ENCODE assay signal across 24 mouse cellular contexts in genomic region chr5:139216121-139216520, GRCm38 (mm10). TPM values are rescaled to one million over a fixed set of nuclear protein-coding genes. Genes with fewer than 3 reads are reported as not detected.
DNase-seq lines count a peak whose midpoint lies in the region; ATAC-seq and TF ChIP-seq lines count a peak whose summit lies in the region.
"Had no signal": no experiment of that assay in that cellular context is flagged by ENCODE, and none has a peak within 500 bp of the region (broad histone marks: within the 10 kb centered on the region; RNA-seq: fewer than 3 reads in every experiment).

No protein-coding gene starts in this region.

- H3K36me3 ChIP-seq in C2C12 (ENCODE audit: control insufficient read depth, insufficient read depth) = peaks cover 30% of the 10 kb centered on the region

- H3ac ChIP-seq in C2C12 (ENCODE audit: control insufficient read depth, insufficient read length, low read depth) = no peak overlapping the region

- H3K4me3 ChIP-seq in left cerebral cortex, adult 2 months = no peak overlapping the region
- no peak overlapping the region for H3K4me3 ChIP-seq in C2C12 (ENCODE audit: insufficient read depth, poor library complexity, severe bottlenecking)
- H3K4me3 ChIP-seq: embryonic facial prominence, embryonic 13.5 days; heart, adult 2 months; heart, embryonic 10.5 days; heart, embryonic 13.5 days had no signal

- H3K79me2 ChIP-seq in C2C12 (ENCODE audit: control insufficient read depth, insufficient read depth) = peaks cover 62% of the 10 kb centered on the region

- 0 out of 2 replicates have a peak, but pooled peaks have one; percentile 48 for ATAC-seq in erythroblast, adult 5-6 weeks (replicated peaks; ENCODE audit: low FRiP score, poor library complexity, severe bottlenecking)
- ATAC-seq: activated CD4-positive, CD25-positive, alpha-beta regulatory T cell, adult 4 months; forebrain, embryonic 14.5 days; forebrain, postnatal 0 days; hindbrain, postnatal 0 days; inflammation-experienced regulatory T-cells, adult 6 months had no signal

- no peak for DNase-seq in left cerebral cortex, adult 2 months (ENCODE audit: extremely low spot score in 1 of 2, low spot score in 2 of 2)
- DNase-seq in left cerebral cortex, adult 8-10 months (ENCODE audit: low spot score in 2 of 2) = no peak
- no peak for DNase-seq in embryo, embryonic 9.5 days (ENCODE audit: extremely low spot score)
- no peak for DNase-seq in layer of hippocampus, postnatal 36 days
- DNase-seq: adrenal gland, adult 8-10 months; adrenal gland, postnatal 25 days; cerebellum, adult 11-12 months; cerebellum, adult 8-10 months; cerebellum, postnatal 14 days; forebrain, postnatal 0 days; gastrocnemius, postnatal 36 days; heart, adult 2 months; heart, postnatal 14 days; heart, postnatal 4 days had no signal

- TF ChIP-seq CTCF in left cerebral cortex, adult 2 months (IDR thresholded peaks at IDR 0.05) = no peak
- no peak for TF ChIP-seq CTCF in C2C12 (IDR thresholded peaks at IDR 0.05; ENCODE audit: control insufficient read depth, insufficient read depth, insufficient read length)

- intact Hi-C loops in left cerebral cortex, adult 2 months (cut with DNase I) = no loop called here

- no peaks in the 10 kb centered on the region for H3K27me3 ChIP-seq in C2C12 (ENCODE audit: control insufficient read depth, insufficient read depth, insufficient read length)
- H3K27me3 ChIP-seq: embryonic facial prominence, embryonic 13.5 days; heart, embryonic 13.5 days had no signal

- peak overlapping the region; percentile 40 for H3K27ac ChIP-seq in left cerebral cortex, adult 2 months
- H3K27ac ChIP-seq: embryonic facial prominence, embryonic 13.5 days; heart, adult 2 months; heart, embryonic 10.5 days; heart, embryonic 13.5 days; hindbrain, embryonic 14.5 days; hindbrain, postnatal 0 days had no signal

- peaks cover 14% of the 10 kb centered on the region for H3K79me3 ChIP-seq in C2C12 (ENCODE audit: low read depth)

TF ChIP-seq in C2C12, 6 proteins besides CTCF, POLR2A, EP300 and RAD21:
- TF ChIP-seq MAX (IDR thresholded peaks at IDR 0.05) (no peak), FOSL1 (IDR thresholded peaks at IDR 0.05; ENCODE audit: insufficient read depth, low read length, poor library complexity, severe bottlenecking) (no peak), MYOD1 (IDR thresholded peaks at IDR 0.05; ENCODE audit: control insufficient read depth, insufficient read length, low read depth) (peak; percentile 28)
TF ChIP-seq in C2C12: peak in this region for 1.

RNA-seq across cellular contexts. Expression of gene Sun1, which starts 15.7 kb away (rescaled TPM):
- total RNA-seq in left cerebral cortex, adult 2 months (2021) = 100 to 1,000 TPM; 135 to 147 TPM
- 100 to 1,000 TPM; 127 to 146 (median 132) TPM for total RNA-seq in left cerebral cortex, adult 8-10 months (2022)
- 39.4 TPM for polyA plus RNA-seq in C2C12 (2012; fragmentation: generic; extraction: Trizol)
- total RNA-seq in erythroblast, adult 5-6 weeks (2015; ENCODE audit: low replicate concordance) = 13.0 and 18.6 TPM in 2 replicates
- total RNA-seq in erythroblast, adult 5-6 weeks (2017; ENCODE audit: low replicate concordance) = 22.7 and 41.7 TPM in 2 replicates
- 10 to 100 TPM; 78.6 to 82.1 TPM for total RNA-seq in layer of hippocampus, postnatal 36 days (2021)

RNA-seq across cellular contexts. Expression of gene Get4, which starts 36.0 kb away (rescaled TPM):
- 10 to 100 TPM; 44.8 to 48.9 TPM for total RNA-seq in left cerebral cortex, adult 2 months (2021)
- total RNA-seq in left cerebral cortex, adult 8-10 months (2022) = 10 to 100 TPM; 56.1 to 59.8 (median 57.6) TPM
- polyA plus RNA-seq in C2C12 (2012; fragmentation: generic; extraction: Trizol) = 133 TPM
- total RNA-seq in erythroblast, adult 5-6 weeks (2015; ENCODE audit: low replicate concordance) = 14.4 and 15.5 TPM in 2 replicates
- total RNA-seq in erythroblast, adult 5-6 weeks (2017; ENCODE audit: low replicate concordance) = 5.4 and 12.4 TPM in 2 replicates
- total RNA-seq in layer of hippocampus, postnatal 36 days (2021) = 10 to 100 TPM; 52.6 to 55.3 TPM
